Mouse (Mus musculus) cerebellum, postnatal 14 days (tissue): Measurements from ENCODE around the gene Gm17359.
A peak's percentile ranks its signal among the peaks of the same experiment; 100 is the strongest.

Experiments
- DNase-seq, 2 experiments: peaks; one replicate each; pipeline ENCODE4 v3.0.0; 2021; ENCODE audit warnings: mixed read lengths in 2 of 2

Gene Gm17359

DNA sequence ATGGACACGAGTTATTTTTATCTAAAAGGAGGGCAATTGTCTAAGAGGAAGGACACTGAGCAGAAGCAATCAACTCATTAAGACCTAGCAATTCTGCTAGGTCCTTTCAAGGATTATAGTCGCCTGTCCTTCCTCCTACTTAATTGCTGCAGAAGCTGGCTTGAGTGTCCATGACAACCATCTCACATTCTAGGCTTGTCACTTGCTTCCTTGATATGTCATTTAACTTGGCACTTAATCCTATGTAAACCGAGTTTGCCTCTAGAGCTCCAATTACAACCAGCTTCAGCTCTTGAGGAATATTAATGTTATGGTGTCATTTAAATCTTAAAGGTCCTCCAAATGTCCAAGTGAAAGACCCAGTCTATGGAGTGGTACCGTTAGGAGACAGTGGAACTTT, 22.3 kb downstream of the Gm17359 start:
- DNase-seq: no peak

DNA sequence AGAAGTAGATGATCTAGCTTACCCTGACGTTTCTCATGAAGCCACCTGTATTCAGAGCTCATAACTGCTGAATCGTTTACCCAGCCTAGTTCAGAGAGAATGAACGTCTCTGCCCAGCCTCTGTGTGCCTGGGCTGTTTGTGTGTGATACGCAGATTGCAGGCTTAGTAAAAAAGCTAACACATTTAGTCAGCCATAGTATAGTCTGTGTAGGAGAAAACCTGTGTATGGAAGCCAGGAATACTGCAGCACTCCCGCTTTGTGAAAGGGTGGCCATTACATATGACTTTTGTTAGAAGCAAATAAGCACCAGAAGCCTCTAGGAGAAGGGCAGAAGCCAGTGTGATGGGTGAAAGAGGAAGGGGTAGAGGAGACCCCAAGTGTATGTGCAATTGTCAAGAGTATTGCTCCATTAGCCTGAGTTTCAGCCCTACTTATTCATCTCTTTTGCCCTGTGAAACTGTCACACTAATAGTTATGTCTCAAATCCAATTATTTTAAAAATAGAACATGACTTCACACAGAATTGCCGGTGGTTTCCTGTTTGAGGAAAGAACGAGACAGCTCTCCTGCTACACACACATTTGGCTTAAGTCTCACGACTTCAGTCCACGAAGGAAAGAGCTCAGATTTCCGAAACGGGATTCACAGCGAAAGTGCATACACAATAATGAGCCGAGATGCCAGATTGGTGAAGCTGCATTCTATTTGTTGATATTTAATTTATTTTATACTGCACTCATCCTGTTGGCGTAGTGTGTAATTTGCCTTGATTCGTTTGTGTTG, 24.0 kb downstream of the Gm17359 start:
- DNase-seq: no peak

DNA sequence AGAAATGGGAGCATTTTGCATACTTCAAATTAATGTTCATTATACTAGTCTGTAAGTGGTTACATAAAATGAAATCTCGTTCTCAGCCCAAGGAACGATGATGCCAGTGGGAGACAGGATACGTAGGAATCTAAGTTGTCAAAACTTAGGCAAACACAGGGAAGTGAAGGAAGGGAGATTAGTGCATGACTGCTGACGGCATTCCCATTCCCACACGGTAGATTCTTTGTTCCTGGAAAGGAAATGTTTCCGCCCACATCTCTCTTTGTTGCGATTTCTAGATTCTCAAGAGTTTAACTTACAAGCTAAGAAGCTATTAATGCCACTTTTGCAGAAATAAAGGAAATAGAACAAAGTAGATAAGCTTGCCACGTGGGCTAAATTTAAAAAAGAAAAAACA, 29.6 kb downstream of the Gm17359 start:
- no peak for DNase-seq

DNA sequence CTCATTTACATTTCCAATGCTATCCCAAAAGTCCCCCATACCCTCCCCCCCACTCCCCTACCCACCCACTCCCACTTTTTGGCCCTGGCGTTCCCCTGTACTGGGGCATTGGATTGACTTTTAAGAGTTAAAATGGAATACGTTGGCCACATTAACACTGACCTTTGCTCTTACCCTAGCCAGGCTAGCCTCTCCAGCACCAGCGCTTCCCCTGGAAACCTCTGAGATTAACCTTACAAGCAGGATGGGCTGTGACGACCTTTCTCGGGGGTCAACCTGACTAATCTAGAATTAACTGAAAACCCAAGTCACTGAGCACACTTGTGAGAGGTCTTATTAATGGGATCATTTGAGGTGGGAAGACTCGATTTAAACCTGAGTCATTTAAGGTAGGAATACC, 31.8 kb downstream of the Gm17359 start:
- DNase-seq: no peak

DNA sequence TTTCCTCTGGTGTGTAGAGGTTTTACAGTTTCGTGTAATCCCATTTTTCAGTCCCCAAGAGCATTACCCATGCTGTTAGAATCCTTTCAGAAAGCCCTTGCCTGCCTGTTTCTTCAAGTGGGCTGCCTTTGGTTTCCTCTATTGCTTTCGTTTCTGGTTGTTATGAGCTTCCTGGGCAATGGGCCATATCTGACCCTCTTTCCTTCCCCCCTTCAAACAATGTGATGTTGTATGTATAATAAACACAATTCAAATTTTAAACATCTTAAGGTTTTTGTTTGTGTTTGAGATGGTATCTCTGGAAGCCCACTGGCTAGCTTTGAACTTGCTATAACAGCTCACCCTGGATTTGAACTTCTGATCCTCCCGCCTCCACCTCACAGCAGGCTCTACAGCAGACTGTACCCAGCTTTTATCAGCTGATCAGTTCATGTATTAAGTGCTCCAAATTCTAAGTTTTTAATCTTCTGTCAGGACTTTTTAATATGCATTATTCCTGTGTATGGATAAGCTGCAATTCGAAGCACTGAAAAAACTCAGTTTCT, 34.0 kb downstream of the Gm17359 start:
- no peak for DNase-seq

DNA sequence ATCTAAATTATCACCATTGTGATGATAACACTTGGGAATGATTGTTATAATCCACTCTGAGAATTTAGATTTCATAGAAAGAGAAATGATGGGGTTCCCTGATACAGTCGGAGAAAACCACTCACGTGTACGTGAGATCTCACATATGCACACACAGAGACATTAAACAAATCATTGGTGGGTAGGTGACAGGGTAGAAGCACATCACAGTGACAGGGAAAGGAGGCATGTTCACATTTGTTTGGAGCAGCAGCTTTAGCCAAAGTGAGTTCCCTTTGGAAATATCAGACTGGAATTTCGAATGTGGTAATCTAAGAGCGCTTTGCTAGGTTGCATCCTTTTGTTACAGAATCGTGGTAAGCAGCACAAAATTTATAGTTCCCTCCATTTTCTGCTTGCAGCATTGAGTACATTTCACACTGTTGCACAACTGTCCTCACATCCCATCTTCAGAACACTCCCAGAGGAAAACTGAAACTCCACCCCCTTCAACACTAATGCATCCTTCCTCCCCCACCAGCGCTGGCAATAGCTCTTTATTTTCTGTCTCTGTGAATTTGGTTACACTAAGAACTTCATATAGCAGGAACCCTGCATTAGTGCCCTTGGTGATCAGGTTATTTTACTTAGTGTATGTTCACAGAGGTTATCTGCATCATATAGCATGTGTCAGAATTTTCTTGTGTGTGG, 35.2 kb downstream of the Gm17359 start:
- no peak for DNase-seq

DNA sequence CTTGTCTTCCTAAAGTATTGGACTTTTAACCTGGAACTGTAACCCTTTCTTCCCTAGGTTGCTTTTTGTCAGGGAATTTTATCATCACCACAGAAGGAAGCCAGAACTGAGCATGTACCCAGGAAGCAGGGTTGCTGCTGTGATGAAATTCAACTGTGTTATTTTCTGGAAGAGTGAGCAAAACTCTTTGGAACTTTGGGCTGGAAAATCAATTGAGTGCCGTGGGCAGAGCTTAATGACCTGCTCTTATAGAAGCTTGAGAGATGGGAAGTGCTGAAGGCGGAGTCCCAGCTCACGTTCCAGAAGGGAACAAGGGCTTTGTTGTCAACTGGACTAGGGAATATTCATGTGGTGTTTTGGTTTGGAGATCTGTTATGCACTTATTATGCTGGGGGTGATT, 37.5 kb downstream of the Gm17359 start:
- no peak for DNase-seq

DNA sequence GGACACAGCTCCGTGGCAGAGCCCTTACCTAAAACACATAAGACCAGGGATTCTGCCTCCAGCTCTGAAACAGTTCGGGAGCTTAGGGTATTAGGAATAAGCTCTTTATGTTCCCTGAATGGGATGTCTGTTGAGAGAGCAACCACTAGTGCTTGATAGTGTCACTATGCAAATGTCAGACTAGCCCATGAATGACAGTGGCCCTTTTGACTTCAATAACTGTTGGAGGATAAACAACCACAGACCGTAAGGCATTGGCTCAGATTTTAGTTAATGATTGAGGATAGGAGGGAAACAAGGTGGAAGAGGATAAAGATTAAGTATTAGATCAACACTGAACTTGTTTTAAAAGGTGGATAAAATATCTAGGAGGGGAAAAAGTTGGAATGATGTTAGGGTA, 41.6 kb downstream of the Gm17359 start:
- no peak for DNase-seq

DNA sequence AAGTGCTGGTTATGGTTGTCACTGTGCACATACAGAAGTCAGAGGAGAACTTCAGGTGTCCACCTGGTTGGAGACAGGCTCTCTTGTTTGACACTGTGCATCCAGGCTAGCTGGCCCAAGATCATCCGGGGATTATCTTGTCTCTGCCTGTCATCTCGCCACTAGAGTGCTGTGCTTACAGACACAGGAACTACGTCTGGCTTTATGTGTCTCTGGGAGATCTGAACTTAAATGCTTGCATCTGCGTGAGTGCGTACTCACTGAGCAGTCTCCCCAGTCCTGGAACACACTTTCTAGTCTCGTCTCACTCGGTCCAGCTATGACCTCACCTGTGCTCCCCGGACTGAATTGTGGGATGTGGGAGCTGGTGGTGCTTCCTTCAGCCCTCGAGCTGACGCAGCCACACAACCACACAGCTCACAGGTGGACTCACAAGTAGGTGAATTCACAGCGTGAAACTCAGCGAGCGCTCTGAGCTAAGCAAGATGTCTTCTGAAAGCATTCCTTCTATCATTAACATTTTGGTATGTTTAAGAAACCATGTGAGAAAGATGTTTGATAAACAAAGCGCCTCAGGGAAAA, 42.9 kb downstream of the Gm17359 start:
- peak in 1 of 2 experiments; percentile 4 for DNase-seq

DNA sequence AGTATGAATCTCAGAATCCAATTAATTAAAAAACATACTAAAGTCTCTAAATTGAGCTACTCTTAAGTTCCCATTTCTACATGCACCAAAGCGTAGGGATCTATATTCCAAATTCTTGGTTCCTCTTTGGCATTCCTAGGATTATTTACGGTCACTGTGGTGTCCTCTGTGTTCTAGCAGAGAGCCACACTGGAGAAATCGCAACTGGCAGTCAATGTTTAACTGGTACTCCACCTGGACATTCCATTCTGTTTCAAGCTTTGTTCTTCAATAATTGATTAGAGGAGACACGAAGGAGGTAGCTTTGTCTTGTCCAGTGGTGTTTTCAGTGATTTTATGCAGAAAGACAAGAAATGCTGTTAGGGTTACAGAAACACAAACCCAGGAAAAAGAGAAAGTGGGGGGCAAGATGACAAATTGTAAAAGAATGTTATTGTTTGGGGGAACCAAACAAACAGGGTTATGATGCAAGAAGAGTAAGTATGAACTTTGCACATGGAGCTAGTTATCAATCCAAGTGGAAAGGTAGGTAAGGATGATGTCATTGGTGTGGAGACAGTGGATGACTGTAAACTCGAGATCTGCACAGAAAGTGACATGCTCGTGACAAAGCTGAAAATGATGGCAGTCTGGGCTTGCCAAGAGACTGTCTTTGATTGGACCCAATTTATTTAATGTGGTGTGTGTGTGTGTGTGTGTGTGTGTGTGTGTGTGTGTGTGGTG, 43.6 kb downstream of the Gm17359 start:
- DNase-seq: no peak

DNA sequence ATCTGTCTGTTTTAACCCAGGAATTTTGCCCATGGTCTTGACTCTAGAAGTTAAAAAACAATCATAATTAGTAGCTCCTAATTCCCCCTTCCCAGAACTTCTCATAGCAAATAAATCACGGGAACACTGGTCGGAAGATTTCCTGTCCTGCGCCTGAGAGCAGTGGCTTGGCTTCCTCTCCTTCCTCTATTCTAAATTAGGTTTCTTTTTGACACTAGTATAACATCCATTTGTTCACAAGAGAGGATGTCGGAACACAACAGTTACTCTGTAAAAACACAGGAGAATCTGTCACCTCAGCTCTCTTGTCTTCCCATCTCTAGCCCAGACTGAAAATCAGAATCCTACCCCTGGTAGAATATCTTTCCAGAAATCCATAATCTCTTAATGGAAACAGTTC, 44.9 kb downstream of the Gm17359 start:
- no peak for DNase-seq

DNA sequence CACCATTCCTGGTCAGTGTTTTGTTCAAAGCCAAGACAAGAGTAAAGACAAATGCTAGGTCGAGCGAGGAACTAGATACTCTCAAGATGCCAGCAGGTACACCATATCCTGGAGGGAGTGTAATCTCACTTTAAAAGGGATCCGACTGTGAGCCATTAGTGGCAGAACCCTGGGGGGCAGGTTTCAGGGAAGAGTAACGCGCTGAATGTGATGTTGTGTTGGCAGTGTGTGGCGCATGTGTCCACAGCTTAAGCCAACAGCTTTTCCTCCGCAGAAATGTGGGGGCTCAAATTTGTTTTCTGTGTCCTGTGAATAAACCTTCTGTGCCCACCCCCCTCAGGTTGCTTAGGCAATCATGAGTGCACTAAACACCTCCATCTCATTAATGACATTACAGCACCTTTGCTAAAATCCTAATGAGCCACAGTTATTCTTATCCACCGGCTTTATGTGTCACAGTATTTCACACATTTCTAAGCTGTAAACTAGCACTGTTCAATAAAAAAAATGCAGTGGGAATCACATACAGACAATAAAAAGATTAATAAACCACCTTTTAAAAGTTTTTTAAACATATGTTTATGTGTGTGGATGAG, 49.1 kb downstream of the Gm17359 start:
- no peak for DNase-seq

DNA sequence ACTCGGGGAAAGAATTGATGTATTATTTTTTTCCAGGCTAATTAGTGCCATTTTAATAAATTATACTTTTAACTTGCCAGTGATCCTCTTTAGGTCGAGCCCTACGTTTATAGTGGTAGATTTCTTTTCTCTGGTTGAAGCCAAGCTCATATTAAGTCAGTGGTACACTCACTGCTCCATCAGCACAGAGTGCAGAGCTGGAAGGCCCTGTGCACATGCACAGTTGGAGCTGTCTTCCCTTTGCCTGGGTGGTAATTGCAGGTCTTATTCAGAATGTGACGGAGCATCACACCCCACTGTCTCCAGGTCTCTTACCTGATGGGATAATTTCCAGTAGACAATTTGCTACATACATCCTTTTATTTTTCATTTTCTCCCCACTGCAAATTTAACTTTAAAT, 52.6 kb downstream of the Gm17359 start:
- DNase-seq: no peak

DNA sequence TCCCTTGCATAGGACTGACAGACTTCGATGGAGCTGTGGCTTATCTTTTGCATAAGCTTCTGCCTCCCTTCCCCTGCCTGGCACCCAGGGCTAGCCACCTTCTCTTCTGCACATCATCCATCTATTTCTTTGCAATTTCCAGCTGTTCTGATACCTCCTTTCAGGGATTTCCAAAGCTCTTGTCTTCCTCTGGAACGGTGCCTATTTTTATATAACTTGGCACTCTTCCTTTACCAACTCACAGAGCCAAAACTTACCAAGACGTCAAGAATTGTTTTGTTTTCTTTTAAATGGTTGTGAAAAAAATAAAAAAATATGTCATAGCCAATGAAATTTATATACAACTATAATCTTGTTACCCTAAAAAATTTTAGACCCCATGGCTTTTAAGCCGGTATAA, 64.1 kb downstream of the Gm17359 start:
- no peak for DNase-seq

DNA sequence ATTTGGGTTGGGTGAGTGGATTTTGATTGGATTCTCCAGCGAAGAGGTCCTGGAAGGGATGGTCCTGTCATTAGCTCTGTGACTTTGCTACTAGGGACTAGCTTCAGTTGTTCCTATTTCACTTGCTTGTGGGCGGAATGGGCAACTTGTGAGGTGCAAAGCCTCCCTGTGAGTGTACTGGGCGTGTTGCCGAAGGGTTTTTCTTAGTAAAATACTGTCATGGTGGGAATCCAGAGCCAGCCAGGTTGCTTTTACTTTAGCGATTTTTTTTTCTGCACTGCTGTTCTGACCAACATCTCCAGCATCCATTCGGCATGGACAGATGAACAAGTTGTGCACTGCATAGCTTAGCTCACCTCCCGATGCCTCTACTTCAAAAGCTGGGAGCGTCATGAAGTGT, 65.6 kb downstream of the Gm17359 start:
- DNase-seq: no peak

DNA sequence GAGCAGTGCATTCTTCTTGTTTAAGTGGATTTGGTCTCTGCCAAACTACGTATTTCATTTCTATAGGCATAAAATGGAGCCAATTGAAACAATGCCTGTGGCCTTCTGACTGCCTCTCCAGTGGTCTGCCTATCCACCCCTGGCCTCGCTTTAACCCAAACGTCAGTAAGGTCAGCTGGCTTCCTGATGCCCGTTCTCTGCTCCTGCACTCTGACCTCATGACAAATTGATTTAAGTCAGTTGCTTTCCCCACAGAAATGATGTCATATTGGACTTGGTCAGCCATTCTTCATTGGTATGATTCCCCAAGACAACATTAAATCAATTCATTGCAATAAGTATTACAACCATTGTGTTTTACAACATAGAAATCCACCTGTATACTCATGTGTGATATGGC, 72.1 kb downstream of the Gm17359 start:
- DNase-seq: no peak

DNA sequence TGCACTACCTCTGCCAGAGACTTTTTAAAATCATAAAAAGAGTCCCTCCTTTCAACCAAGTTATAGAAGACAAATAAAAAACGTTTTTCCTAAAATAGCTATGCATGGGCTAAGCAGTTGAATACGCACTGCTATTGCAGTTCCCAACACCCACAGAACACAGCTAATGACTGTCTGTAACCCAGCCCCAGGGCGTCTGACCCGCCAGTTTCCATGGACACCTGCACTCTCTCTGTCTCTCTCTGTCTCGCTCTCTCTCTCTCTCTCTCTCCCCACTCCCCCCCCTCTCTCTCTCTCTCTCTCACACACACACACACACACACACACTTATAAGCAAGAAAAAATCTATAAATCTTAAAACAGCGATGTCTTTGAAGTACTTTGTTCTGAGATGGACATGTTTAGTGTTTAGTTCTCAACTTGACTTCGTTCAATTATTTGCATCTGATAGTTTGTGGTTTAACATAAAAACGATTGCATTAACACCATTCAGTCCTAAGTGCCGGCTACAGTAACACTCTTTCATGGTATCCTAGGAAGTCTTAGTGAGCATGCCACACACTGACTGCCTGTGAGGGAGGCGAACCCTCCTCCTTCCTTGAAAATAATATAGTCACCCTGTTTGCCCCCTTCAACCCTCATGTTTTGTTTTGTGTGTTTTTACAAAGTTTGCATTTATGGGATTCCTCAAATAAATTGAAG, 73.6 kb downstream of the Gm17359 start:
- DNase-seq: no peak

DNA sequence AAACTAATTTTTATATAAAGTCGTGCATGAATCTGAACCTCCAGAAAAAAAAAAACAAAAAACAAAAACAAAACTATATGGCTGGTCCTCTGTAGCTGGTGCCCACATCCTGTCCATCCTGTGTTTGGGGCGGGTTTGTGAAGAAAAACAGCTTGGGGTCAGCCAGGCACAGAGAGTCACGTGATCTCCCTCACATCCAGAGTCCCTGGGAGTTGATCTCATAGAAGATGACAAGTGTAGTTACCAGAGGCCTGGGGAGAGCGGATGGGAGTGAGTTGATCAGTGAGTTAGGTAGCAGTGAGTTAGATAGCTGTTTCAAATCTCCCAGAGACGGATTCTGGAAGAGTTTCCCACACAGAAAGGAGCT, 74.2 kb downstream of the Gm17359 start:
- DNase-seq: no peak

DNA sequence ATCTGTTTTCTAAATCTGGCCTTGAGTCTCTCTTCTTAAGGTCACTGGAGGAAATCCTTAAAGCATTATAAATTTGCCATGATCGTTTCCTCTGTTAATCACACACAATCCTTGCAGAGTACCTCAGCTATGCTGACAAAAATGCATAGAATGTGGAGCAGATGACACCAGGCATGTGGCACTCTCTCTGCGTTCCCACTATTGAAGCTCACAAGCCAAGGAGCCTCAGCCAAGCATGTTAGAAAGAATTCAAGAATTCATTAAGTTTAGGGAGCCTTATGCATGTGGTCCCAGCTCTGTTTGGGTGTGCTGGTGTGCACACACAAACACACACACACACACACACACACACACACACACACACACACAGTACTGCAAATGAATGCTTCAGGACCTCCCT, 75.2 kb downstream of the Gm17359 start:
- DNase-seq: no peak

DNA sequence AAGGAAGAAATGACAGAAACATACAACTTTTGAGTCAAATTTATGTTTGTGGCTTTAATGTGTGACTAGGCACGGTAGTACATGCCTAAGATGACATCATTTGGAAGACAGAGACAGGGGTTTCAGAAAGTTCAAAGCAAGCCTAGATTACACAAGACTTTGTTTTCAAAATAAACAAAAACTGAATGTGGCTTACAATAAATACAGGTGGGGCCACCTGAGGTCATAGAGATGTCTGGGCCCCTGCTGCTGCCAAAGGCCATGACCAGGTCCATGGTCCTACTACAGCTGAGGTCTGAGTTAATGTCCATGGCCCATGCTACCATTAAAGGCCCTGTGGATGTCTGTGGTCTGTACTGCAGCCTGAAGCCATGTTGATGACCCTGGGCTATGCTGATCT, 77.0 kb downstream of the Gm17359 start:
- DNase-seq: no peak

DNA sequence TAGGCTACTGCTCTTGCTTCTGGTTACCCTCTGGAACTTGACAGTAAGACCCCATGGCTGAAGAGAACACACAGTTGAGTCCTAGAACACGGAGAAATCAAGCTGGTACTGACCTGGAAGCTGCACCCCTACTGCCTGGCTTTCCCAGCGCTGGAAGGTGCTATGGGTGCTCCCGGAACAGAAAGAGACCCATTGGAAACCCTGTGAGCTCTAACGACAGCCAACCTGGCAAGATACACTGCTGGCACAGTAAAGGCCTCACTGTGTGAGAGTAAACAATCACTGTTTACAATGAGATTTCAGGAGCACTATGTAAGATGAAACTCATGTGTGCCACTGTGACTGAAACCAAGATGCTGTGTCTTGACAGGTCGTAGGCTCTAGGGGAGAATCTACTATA, 78.6 kb downstream of the Gm17359 start:
- no peak for DNase-seq

DNA sequence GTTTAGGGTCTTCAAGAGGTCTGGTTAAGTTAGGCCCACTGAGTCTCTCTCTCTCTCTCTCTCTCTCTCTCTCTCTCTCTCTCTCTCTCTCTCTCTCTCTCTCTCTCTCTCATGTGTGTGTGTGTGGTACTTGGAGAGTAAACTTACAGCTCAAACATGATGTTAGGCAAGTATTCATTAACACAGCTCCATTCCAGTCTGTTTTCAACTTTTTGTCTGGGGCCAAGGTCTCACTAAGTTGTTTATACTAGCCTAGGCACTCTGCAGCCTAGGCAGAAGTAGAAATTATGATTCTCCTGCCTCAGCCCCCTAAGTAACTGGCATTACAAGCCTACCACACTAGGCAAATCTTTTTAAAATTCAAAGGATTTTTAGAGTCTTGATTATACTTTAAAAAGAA, 79.5 kb downstream of the Gm17359 start:
- no peak for DNase-seq
